Mouse (Mus musculus) adrenal gland, postnatal 25 days (tissue): Measurements from ENCODE around the gene Chkb. TPM values are rescaled to one million over a fixed set of nuclear protein-coding genes. Genes with fewer than 3 reads are reported as not detected.

Source experiments
- DNase-seq: peaks from one replicate; pipeline ENCODE4 v3.0.0; 2021; ENCODE audit warnings: mixed read lengths
- total RNA-seq: library from RNA; stranded (reverse); gene quantifications from 2 replicates; pipeline ENCODE4 v1.2.3, GENCODE M21; 2021

The Chkb gene
- total RNA-seq, 1 experiment from 2014 or later: 73.9 TPM

DNA sequence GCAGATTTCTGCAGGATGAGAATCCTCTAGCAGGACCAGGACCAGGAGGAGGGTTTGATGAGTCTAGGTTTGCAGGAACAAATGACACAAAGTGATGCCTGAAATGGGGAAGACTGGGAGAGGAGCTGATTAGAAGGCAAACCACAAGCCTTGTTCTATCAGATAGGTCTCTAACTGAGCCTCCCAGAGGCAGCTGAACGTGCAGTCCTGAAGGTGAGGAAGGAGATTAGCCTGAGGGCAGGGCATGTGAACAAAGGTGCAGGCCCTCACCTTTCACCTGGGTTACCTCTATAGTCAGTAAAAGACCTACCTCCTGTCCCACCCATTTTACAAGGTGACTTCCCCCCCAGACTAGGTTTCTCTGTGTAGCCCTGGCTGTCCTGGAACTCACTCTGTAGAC lies 30.0 kb downstream of the Chkb start:
- no peak for DNase-seq

DNA sequence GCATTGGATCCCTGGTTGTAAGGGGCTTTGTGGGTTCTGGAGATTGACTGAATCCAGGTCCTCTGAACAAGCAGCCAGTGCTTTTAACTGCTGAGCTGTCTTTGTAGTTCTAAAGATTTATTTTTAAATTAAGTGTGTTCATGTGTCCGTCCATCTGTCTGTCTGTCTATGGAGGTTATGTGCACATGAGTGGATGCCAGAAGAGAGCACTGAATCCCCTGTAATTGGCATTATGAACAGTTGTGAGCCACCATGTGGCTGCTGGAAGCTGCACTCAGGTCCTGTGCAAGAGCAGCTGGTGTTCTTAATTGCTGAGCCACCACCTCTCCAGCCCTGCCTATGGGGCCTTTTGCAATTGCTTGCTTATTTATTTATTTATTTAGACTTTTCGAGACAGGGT lies 31.6 kb downstream of the Chkb start:
- no peak for DNase-seq

DNA sequence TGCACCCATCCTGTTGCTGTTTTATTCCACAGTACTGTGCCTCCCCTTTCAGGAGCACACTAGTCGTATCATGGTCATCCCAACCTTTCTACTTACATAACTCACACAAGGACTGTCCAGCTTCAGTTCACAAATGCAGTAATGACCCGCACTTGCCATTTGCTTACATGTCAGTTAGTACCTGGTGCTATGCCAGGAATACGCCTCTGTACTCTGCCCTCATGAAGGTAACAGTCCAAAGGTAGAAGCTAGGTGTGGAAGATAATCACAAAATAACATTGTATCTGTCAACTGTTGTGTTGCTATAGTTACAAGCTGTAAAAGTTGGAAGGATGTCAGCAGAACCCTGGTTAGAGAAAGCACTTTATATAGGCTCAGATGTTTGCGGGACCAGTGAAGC lies 32.8 kb downstream of the Chkb start:
- DNase-seq: no peak

DNA sequence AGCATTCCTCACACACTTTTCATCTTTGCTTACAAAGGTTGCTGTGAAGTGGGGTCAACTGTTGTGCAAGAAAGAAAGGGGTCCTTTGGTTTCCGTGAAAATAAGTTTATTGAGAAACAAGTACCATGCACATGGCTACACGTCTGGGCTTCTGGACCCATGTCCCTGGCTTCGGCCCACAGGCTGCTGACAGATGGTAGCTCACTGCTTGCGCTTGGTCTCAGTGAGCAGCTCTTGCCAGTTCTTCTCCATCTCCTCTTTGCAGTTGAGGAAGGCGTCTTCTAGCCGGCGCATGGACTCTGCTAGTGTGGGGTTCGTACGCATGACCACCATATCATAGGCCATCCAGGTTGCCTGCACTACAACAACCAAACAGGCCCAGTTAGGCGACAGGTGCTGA lies 39.6 kb downstream of the Chkb start:
- DNase-seq: no peak

DNA sequence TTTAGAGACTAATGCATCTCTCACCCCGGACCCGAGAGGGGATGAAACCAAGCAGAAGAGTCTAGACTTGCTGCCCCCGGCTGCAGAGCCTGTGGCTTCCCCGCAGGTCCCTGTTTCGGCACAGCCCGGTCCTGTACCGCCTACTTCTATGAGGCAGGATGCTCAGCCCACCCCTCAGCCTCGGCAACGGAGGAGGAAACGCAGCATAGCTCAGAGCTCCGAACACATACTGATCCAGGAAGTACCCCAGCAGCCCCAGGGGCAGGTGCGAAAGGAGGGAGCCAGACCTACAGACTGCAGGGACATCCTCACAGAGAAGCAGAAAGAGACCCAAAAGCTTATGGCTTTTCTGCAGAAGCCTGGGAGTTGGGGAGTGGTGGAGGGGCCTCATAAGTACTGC lies 42.6 kb downstream of the Chkb start:
- DNase-seq: no peak

DNA sequence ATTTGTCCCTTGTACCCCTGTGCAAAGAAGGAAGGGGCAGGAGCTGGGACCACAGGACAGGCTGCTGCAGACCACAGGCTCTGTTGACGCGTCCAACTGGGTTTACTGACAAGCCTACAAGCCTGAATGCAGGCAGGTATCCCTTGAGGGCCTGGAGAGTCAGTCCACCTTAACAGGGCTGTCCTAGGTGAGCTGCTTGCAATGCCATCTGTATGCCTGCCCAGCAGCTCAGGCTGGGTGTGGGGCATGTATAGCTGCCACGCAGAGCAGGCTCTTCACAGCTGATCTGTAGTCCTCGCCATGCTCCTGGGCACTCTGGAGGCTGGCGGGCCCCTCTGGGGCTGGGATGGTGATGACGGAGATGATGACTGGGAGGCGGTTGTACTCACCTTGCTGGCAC lies 45.1 kb downstream of the Chkb start, which contains the start of gene Klhdc7b:
TSS of gene Klhdc7b (plus strand) at position 301 of the 400 bp plus-strand sequence.
- DNase-seq: no peak

DNA sequence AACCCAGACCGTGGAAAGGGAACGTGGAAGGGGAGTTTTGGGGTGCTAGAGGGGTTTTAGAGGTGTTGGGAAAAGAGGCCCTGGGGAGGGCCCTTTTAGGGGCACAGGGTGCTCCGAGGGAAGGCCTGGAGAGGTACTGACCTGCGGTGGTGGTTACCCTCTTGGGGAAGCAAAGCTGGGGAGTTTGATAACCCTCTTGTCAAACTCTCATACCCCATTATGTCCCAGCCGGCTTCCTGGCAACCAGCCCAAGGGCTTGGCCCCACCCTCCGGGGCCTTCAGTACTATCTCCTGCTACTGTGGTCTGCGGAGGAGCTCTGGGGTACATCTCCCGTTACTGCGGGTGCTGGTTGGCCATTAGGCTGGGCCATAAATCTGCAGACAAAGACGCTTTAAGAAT lies 50.3 kb downstream of the Chkb start:
- DNase-seq: no peak

DNA sequence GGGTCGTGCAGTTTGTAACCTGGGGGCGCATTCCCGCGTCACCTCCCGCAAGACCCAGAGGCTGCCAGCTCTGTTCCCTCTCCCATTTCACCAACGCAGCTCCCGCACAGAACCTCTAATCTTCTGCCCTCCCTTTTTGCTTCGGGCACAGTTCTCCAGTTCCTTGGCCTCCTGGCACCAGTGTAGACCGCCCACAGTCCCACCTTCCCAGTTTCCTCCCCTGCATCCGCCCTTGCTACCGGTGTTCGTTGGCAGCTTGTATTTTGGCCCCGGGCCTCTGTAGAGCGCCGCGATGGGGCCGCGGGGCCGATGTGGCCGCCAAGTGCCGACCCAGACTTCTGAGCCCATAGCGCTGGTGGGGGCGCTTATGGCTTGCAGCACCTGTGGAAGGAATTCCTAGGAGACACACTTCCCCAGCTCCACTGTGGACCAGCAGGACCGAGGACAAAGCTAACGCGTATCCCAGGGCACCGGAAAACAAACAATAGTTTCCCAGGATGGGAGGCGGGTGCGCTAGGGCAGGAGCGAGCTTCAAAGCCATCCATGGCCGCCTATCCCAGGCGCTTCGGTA lies 50.8 kb downstream of the Chkb start, which contains the start of gene Odf3b:
TSS of gene Odf3b (minus strand) at position 452 of the 571 bp plus-strand sequence.
- DNase-seq: no peak

DNA sequence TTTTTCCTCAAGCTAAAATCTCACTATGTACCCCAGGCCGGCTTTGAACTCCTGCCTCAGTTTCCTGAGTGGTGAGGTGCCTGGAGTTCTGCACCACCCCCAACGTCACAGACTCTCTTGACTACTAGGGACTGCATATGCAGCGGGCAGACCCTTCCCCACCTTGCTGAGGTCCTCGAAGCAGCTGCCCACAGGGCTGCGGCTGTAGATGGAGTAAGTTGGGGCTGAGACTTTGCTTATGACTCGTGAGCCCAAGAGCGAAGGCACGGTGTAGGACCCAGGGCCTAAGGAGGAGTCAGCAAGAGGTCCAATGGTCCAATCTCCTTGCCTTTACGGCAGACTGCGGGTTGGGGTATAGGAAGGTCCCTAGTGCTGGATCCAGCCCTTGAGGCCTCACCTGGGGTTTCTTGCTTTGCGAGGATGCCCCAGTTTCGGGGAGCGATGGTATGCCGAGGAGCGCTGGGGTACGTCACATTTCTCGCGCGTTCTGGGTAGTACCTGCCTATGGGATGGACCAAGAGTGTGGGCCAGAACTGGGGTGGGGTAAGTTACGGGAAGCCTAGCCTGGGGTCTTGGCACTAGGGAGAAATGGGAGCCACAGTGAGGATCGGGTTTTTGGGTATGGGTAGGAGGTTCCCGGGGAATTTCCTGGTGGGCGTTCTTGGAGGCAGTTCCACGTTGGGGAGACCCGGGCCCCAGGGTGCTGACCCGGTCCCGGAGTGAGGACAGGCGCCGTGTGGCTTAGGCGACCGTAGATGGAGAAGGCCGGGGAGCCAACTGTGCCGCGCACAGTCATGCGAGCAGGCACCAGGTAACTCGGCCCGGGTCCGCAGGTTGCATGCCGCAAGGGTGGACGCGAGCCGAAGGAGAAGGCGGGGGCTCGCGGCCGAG lies 51.5 kb downstream of the Chkb start:
- DNase-seq: no peak

DNA sequence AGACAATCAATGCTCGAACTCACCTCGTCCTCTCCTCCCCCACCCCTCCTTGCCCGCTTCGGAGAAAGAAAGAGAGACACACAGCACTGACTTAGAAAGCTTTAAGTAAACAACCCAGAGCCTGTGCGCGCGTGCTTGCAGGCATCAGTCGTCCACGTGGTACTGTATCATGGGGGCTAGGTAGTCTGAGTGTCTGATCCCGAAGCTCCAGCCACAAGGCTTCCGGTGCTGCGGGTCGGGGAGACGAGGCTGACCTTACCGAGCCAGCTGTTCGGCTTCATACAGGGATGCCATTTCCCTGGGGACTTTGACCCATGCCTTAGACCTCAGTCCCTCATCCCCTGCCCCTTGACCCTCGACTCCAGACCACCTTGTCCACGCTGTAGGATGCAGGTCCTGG lies 52.3 kb downstream of the Chkb start:
- no peak for DNase-seq

DNA sequence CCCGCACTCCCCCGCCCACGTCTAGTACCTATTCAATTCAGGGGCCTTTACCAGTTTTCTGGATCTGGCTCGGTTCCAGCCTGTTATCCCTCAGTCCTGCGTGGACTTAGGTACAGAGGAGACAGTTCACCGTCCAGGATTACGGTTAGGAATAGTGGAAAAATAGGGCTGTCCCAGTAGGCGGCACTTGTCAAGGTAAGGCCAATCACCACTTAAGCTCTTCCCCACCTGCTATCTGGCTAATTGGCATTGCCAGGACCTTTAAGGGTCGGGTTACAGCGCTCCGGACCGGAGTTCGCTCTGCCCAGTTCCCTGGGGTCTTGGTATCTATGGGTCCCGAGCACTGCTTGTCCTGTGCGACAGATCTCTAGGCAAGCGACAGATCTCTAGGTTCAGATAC lies 52.8 kb downstream of the Chkb start, which contains the start of gene Tymp:
TSS of gene Tymp (minus strand) at position 83 of the 400 bp plus-strand sequence.
- DNase-seq: no peak

Other genes with a start within 250 kb of the Chkb start
- 121 and 144 TPM in 2 replicates for gene Plxnb2, start 249.1 kb downstream of the Chkb start, total RNA-seq
- gene Dennd6b, start 233.4 kb downstream of the Chkb start, total RNA-seq: 5.7 and 9.1 TPM in 2 replicates
- gene Ppp6r2, start 218.4 kb downstream of the Chkb start, total RNA-seq: 43.3 and 45.8 TPM in 2 replicates
- gene Sbf1, start 114.6 kb downstream of the Chkb start, total RNA-seq: 101 and 107 TPM in 2 replicates
- gene Adm2, start 107.2 kb downstream of the Chkb start, total RNA-seq: not detected in 2 replicates
- gene Miox, start 95.5 kb downstream of the Chkb start, total RNA-seq: not detected in 2 replicates
- 40.6 and 41.6 TPM in 2 replicates for gene Lmf2, start 74.2 kb downstream of the Chkb start, total RNA-seq
- 67.8 and 88.4 TPM in 2 replicates for gene Ncaph2, start 74.2 kb downstream of the Chkb start, total RNA-seq
- 26.0 and 35.6 TPM in 2 replicates for gene Sco2, start 56.1 kb downstream of the Chkb start, total RNA-seq
- gene Tymp, start 52.9 kb downstream of the Chkb start, total RNA-seq: 0.67 and 0.76 TPM in 2 replicates
- 0.91 TPM in 1 of 2 replicates, not detected in the other for gene Odf3b, start 50.6 kb downstream of the Chkb start, total RNA-seq
- gene Klhdc7b, start 45.0 kb downstream of the Chkb start, total RNA-seq: not detected in 2 replicates
- gene Syce3, start 19.4 kb downstream of the Chkb start, total RNA-seq: not detected in 2 replicates
- gene Cpt1b, start 4.0 kb downstream of the Chkb start, total RNA-seq: 101 and 132 TPM in 2 replicates
- 1.5 and 2.0 TPM in 2 replicates for gene C730034F03Rik, start 319 bp downstream of the Chkb start, total RNA-seq
- gene Gm44502, start 212 bp downstream of the Chkb start, total RNA-seq: 10.4 TPM in 1 of 2 replicates, not detected in the other
- gene Mapk8ip2, start 24.0 kb upstream of the Chkb start, total RNA-seq: 6.2 and 10.1 TPM in 2 replicates
- gene Arsa, start 47.5 kb upstream of the Chkb start, total RNA-seq: 21.8 and 22.2 TPM in 2 replicates
- 34.3 and 52.2 TPM in 2 replicates for gene Shank3, start 69.7 kb upstream of the Chkb start, total RNA-seq
- gene Acr, start 138.4 kb upstream of the Chkb start, total RNA-seq: 0.46 TPM in 1 of 2 replicates, not detected in the other
- 13.2 and 16.2 TPM in 2 replicates for gene Rabl2, start 162.0 kb upstream of the Chkb start, total RNA-seq